Mouse (Mus musculus) bone marrow macrophage, adult 2 months (primary cell): Measurements from ENCODE around the gene Mogat2.

Experiments used
- CTCF ChIP-seq: IDR thresholded peaks from 2 replicates; pipeline ENCODE4 v1.5.1; 2012; ENCODE audit warnings: low read depth, mild to moderate bottlenecking, low read length, moderate library complexity
- POLR2A ChIP-seq: IDR thresholded peaks from 2 replicates; pipeline ENCODE4 v1.6.1; 2012; ENCODE audit warnings: mild to moderate bottlenecking, low read depth, low read length, borderline replicate concordance

DNA sequence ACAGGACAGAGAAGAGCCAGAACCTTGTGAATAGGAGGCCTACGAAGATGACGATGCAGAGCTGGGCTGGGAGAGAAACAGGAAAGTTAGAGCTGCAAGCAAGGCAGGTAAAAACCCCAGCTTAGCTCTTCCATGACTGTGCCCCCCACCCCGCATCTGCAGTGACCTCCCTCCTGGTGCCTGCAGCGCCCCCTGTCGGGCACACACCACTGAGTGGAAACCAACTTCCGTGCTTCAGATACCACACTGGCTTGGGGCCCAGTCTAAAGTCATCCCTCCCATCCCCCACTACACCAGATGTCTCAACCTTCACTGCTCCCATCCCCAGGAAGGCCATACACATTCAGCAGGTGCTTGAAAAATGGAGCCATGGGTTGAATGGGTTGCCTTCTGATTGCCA, 5.8 kb downstream of the Mogat2 start:
- TF ChIP-seq CTCF = no peak
- no peak for TF ChIP-seq POLR2A
